Mouse (Mus musculus) heart, postnatal 36 days (tissue): ENCODE results near the gene Slc38a7. TPM values are rescaled to one million over a fixed set of nuclear protein-coding genes. Genes with fewer than 3 reads are reported as not detected.
"Not testable (repeated sequence)": the region's sequence is repeated elsewhere in the genome, so short reads cannot be mapped to it uniquely, and the experiment has no call there.

Source experiments
- DNase-seq, 2 experiments: peaks; one replicate each; pipeline ENCODE4 v3.0.0; 2021 to 2022
- intact Hi-C: fragments of 180-260 bp; cut with DNase I; formaldehyde crosslinking; loops from one replicate; pipeline ENCODE4 v1.15.1; 2025
- total RNA-seq, 2 experiments: library from RNA; stranded (reverse); gene quantifications; 2 replicates each; pipeline ENCODE4 v1.2.3; 2021

The Slc38a7 gene
- total RNA-seq, 2 experiments from 2014 or later = 11.4 to 12.0 TPM

- no peak for DNase-seq
- intact Hi-C loops = no loop called here
Measured at GRCm38 (mm10) chr8:95816044-95816708, 37.2 kb downstream of the Slc38a7 start.

- no peak for DNase-seq
- intact Hi-C loops = no loop called here
Measured at GRCm38 (mm10) chr8:95810184-95810591, 43.2 kb downstream of the Slc38a7 start.

GRCm38 (mm10) chr8:95809116-95809515 lies 44.2 kb downstream of the Slc38a7 start:
- intact Hi-C loops = loop anchor here (5.0 kb wide), 1 partner anchor 78 kb away; the partner anchor contains the start of gene Got2
- DNase-seq = no peak

- intact Hi-C loops = loop anchor here (5.0 kb wide), 1 partner anchor 79 kb away; the partner anchor contains the start of gene Got2
- DNase-seq = no peak
Measured at GRCm38 (mm10) chr8:95808631-95809030, 44.7 kb downstream of the Slc38a7 start.

- intact Hi-C loops = loop anchor here (5.0 kb wide), 1 partner anchor 79 kb away; the partner anchor contains the start of gene Got2
Measured at GRCm38 (mm10) chr8:95807861-95808260, 45.5 kb downstream of the Slc38a7 start.

GRCm38 (mm10) chr8:95807331-95807843 lies 46.0 kb downstream of the Slc38a7 start, which contains the start of gene Cnot1:
Cnot1 (minus strand) TSS chr8:95807464.
- intact Hi-C loops = loop anchor here (5.0 kb wide), 1 partner anchor 80 kb away; the partner anchor contains the start of gene Got2
- peak; percentile 93 to 95 for DNase-seq

More at GRCm38 (mm10) chr8:95807861-95808260, 45.5 kb downstream of the Slc38a7 start:
- peak; percentile 88 for DNase-seq

- no peak for DNase-seq
- intact Hi-C loops = loop anchor here (5.0 kb wide), 1 partner anchor 81 kb away; the partner anchor contains the start of gene Got2
Measured at GRCm38 (mm10) chr8:95806461-95807191, 46.7 kb downstream of the Slc38a7 start.

GRCm38 (mm10) chr8:95805482-95805881 lies 47.9 kb downstream of the Slc38a7 start:
- intact Hi-C loops = loop anchor here (2.0 to 5.0 kb wide), 2 partner anchors 47 to 82 kb away; partner anchors contain the start of genes Got2 and Slc38a7
- no peak for DNase-seq

- no peak for DNase-seq
- intact Hi-C loops = no loop called here
Measured at GRCm38 (mm10) chr8:95802231-95802630, 51.1 kb downstream of the Slc38a7 start.

GRCm38 (mm10) chr8:95801476-95802064 lies 51.8 kb downstream of the Slc38a7 start:
- intact Hi-C loops = no loop called here
- DNase-seq = no peak

GRCm38 (mm10) chr8:95800353-95800752 lies 53.0 kb downstream of the Slc38a7 start:
- no peak for DNase-seq
- intact Hi-C loops = no loop called here

- DNase-seq = no peak
- intact Hi-C loops = no loop called here
Measured at GRCm38 (mm10) chr8:95799891-95800290, 53.4 kb downstream of the Slc38a7 start.

GRCm38 (mm10) chr8:95799117-95799516 lies 54.2 kb downstream of the Slc38a7 start:
- intact Hi-C loops = no loop called here
- no peak for DNase-seq

- DNase-seq, intact Hi-C loops: not testable (repeated sequence)
Measured at GRCm38 (mm10) chr8:95795333-95796061, 57.8 kb downstream of the Slc38a7 start.

Other genes starting within 250 kb of the Slc38a7 start
- 1 to 10 TPM in 1 of 2 experiments, under 1 TPM in 1; 0.87 to 1.3 TPM for gene Gins3, start 220.1 kb downstream of the Slc38a7 start, total RNA-seq
- gene Ndrg4, start 176.6 kb downstream of the Slc38a7 start, total RNA-seq = 100 to 1,000 TPM; 233 to 242 TPM
- 10 to 100 TPM; 15.8 to 17.9 TPM for gene Setd6, start 137.7 kb downstream of the Slc38a7 start, total RNA-seq
- 100 to 1,000 TPM; 119 to 124 TPM for gene Cnot1, start 46.1 kb downstream of the Slc38a7 start, total RNA-seq
- 10 to 100 TPM; 87.1 to 90.7 TPM for gene Sap18b, start 28.2 kb downstream of the Slc38a7 start, total RNA-seq
- 100 to 1,000 TPM; 811 to 862 TPM for gene Got2, start 35.0 kb upstream of the Slc38a7 start, total RNA-seq